Mouse (Mus musculus) granulocyte monocyte progenitor cell, adult 5-6 weeks (primary cell): ENCODE results near the gene Akap6. TPM values are rescaled to one million over a fixed set of nuclear protein-coding genes. Genes with fewer than 3 reads are reported as not detected.

ENCODE experiments used
- ATAC-seq: replicated peaks from 2 replicates; pipeline ENCODE4 v1.8.0; 2016; ENCODE audit warnings: mild to moderate bottlenecking, moderate TSS enrichment, inconsistent platforms; ENCODE audit not compliant: poor library complexity, severe bottlenecking
- total RNA-seq, 2 experiments: library from RNA; stranded (forward) in 1 of 2; stranded (reverse) in 1 of 2; fragments of 200-712, 200-1000 nt in 1 of 2; fragments of >200 nt in 1 of 2; fragmentation: Nextera tagmentation in 1 of 2; gene quantifications; 2 replicates each; pipeline ENCODE4 v1.2.3; 2014 to 2017

Akap6 gene
- total RNA-seq, 2 experiments from 2014 or later, result 0.21 TPM; not detected in 1

GRCm38 (mm10) chr12:52991745-52992144 is 292.6 kb downstream of the Akap6 start:
- ATAC-seq, result no peak

DNA sequence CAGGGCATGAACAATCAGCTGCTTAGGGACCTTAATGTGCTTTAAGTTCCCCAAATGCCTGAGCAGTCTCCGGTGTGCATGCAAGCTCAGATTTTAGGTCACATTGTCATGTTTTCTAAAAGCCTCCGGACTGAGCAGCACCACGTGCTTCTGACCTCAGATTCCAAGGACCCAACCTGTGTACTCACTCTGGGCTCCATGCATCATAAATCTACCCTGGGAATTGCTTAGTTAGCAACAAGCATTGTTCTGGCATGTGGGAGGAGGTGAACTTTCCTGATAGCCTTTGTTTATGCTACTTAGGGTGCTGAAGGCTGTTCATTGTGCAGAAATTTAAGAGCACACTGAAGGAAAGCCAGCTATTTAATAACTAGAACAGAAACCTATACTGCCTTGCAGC is 313.2 kb downstream of the Akap6 start:
- ATAC-seq, result no peak

DNA sequence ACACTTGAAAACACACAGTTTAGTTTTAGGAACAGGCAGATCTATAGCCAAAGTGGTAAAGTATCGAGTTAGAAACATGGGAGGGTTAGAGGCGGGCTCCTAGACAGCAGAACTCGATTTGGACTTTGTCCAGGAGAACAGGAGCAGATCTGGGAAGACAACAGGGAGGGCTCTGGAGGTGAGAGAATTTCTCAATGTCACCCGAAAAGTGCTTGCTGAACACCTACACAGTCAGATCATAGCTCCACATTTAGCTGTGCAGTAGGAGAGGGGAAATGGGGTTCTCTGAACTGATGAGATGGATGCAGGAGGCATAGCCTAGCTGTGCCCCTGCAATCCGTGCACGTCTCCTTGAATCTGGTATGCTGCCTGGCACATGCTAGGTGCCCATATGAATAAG is 315.4 kb downstream of the Akap6 start:
- ATAC-seq, result no peak

DNA sequence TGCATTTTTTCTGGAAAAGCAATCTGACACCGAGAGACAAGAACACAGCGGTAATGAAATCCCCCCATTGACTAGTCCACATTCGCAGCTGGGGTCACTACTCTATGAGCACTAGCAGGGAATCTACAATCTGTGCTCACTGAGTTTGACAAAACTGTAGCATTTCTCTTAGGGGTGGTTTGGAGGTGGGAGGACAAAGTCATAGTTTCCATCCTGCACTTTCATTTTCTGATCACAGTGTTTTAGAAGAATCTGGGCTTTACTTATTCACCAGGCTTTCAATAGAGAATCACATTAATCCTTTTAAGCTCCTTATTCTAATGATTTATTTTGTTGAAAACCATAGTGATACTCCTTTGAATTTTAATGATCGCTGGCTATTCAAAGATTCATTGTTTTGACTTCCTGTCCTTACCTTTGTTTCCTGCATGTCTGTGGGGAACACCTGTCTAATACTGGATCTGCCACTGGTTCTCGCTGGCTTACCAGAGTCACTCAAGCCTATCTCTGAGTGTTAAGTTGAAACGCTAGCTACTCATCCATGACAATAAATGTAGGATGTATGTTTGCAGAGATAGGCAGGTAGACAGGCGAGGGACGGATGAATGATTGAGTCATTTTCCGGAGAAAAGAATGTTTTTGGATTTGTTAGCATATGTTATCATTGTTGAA is 325.5 kb downstream of the Akap6 start:
- ATAC-seq, result no peak

DNA sequence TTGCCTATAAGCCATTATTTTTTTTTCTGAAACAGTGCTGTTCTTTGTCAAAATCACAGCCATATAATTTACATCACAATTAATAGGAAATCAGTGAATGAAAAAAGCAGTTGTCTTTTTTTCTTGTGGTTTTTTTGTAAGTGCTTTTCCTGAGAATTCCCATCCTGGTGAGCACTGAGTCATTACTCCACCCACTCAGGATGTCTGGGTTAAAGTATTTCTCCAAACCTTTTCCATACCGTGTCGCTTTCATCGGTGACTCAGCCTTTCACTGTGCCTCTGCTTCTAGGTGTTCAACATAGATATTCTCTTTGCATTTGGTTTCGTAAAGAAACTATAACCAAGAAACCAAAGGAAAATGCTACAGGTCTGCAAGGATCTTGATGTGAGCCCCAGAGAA is 328.1 kb downstream of the Akap6 start:
- ATAC-seq, result no peak

GRCm38 (mm10) chr12:53028926-53029325 is 329.7 kb downstream of the Akap6 start:
- no peak for ATAC-seq

DNA sequence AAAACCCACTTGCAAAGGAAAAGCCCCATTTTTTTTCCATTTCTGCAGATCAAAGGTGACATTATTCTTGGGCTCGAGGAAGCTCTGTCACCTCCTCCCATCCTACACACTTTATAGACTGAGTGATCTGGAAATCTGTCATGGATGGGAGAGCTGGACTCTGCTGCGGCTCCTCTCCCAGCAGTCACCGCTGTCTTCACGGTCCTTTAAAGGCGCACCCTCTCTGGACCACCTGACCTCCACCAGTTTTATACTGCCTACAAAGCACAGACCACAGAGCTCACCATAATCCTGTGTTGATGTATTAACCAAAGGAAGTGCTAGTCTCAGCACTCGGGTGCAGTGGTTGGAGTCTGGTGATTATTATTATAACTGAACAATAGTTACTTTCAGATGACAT is 330.7 kb downstream of the Akap6 start:
- ATAC-seq, result no peak

- ATAC-seq, result no peak
Observed at GRCm38 (mm10) chr12:53032762-53033161, 333.6 kb downstream of the Akap6 start.

DNA sequence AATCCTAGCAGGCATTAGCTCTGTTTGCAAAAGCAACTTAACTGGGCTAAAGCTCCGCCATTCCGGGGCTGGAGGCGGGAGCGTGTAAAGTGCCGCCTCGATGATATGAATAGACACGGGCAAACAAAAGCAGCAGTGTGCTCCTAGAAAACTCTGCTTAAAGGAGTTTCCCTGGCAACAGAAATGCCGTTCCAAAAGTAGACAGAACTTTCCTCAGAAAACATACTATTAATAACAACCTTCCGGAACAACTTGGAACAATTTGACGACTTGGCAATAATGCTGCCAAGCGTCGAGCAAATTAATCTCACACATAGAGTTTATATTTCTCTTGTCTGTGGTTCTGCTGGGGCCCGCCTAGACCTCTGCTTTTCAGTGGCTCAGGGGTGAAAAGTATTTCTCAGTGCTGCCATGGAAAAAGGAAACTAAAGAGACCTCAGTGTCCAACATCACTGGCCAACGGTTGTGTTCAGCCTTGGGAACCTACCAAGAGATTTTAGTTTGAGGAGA is 334.3 kb downstream of the Akap6 start:
- ATAC-seq, result no peak

DNA sequence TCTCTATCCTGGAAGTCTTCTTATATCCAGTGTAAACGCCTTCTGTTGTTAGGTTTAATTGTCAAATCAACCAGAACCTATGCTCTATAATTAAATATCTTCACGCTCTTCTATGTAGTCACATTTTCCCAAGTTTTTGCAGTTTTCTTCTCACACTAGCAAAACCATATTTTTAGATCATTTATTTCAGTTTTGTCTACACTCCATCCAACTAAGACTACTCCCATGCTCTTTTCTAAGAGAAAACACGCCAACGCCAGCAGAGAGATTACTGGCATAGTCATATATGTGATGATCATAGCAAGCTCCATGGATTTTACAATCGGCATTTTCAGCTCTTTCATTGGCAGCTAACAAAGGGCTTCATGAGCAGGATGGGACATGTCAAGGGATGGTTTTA is 341.5 kb downstream of the Akap6 start:
- no peak for ATAC-seq

DNA sequence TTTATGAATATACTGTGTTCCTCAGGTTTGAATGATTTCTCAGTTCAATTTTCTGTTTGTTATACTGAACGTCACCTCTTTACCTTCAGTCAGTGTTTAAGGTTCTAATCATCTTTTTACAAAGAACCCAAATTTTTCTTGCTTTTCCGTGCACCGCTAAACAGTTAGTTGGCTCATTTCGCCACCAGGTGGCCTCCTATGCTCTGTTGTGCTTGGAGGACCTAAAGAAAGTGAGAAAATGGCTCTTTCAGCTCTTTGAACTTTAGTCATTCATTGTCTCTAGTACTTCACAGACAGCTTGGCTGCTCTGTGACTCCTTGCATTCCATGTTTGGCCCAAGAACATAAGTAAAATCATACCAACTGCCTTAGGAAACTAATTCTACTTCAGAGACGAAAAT is 343.6 kb downstream of the Akap6 start:
- ATAC-seq, result no peak; the same call in 1 of the 2 replicates

GRCm38 (mm10) chr12:53057606-53058005 is 358.4 kb downstream of the Akap6 start:
- ATAC-seq, result no peak

DNA sequence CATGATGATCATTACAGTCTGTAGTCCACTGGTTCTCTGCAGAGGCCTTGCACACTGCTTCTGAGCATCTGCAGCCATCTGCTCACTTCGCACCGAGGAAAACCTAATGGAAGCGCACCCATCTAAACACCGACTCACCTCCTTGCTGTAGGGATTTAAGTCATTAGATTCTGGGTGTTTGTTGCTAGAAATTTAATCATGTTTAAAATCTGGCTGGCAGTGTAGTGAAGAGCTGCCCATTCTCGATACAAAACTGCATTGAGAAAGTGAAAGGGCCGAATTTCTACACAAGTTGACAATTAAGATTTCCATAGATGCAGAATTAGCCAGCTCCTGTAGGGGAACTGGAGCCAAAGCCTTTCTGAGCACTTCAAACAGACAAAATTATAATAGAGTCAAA is 361.7 kb downstream of the Akap6 start:
- no peak for ATAC-seq

DNA sequence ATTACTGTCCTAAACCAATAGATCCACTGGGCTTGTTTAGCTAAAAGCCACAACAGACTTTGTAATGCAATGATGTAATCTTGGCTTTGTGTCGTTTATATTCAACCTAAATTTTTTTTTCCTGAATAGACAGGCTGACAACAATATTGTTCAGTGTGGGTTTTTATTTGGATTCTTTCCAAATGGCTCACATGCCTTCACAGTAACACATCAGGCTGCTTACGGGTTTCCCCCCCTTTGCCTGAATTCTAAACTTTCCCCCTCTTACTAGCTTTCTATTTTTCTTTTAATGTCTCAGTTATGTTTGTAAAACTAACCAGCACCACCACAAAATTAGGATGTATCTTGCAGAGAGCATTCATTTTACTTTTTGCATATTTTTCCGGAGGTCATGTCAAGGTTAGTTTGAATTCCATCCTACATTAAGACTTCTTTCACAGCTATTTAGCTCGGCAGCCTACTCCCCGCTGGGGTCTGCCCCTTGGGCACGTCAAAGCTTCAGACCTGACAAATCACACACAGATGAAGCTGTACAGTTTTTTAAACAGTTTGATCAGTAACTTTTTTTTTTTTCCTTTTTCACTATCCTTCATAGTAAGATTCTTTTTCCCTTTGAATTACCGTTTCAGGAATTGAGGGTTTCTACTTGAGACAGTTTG is 362.4 kb downstream of the Akap6 start:
- ATAC-seq, result no peak

DNA sequence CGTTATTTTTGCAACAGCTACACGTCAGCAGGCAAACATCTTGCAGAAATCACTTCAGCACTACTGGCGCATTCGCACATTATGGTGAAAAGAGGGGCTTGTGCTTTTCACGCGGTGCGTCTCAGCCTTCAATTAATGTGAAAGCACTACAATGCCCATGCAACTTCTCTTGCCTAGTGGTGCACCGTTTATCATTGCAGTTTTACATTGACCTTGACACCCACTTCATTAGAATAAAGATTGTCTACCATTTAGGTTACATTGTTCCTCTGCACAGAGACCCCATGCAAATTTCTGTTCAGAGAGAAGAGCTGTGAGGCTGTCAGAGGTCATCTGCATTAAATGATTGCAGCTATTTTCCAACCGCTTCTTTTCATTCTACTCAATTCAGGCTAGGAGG is 363.8 kb downstream of the Akap6 start:
- no peak for ATAC-seq

DNA sequence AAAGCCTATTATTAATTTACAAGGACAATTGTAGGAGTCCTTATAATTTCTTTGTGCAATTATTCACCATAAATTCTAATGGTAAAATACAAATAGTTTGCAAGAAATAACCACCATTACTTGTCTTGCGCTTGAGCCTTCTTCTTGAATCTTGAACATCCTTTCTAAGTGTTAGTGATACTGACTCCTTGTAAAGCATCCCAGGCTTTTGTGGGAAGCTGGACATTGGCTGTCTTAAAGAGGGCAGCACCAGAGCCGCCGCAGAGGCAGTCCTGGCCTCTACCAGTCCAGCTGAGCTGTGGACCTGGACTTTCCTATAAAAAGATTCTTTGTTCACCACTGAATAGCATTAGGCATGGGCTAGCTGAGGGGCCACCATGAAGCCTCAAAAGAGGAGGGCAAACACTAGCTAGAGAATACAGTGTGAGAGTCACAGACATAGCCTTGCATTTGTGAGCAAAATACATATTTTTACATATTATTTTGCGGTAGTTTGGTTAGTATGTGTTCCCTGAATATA is 365.1 kb downstream of the Akap6 start:
- ATAC-seq, result no peak

- ATAC-seq, result no peak
Observed at GRCm38 (mm10) chr12:53065031-53065785, 366.0 kb downstream of the Akap6 start.

DNA sequence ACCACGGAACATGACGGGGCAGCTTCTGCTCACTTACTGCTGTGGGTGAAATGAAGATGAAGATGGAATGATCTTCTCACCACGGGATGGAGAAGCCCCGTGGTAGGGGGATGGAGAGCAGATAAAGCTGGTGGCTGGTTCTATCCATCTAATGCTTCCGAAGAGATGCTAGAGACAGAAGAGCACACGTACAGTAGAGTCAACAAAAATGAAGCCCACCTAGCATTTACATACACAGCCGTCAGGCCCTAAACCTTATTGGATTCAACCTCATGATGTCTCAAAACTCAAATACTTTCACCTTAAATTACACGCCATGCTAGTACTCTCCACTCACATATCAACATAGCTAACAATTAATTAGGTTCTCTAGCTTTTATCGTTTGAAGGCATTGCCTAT is 367.1 kb downstream of the Akap6 start:
- ATAC-seq, result no peak

DNA sequence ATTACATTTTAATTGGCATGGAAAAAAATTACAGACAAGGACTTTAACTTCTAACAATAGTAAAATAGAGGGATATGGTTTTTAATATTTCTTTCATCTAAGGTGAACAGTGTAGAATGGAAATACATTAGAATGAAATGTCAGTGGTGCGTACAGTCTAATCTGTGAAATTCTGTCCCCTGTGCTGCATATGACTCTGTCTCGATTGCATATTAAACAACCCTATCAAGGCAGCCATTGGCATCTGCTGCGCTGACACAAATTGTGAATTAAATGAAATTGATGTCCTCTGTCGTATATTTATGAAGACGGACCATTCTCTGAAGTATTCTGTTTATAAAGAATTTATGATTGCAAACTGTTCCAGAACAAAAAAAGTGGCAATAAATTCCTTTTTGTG is 371.7 kb downstream of the Akap6 start:
- ATAC-seq, result no peak

- ATAC-seq, result no peak
Observed at GRCm38 (mm10) chr12:53076595-53077400, 377.6 kb downstream of the Akap6 start.
